Mouse (Mus musculus): Measurements from ENCODE around the gene Tas2r106. TPM values are rescaled to one million over a fixed set of nuclear protein-coding genes. Genes with fewer than 3 reads are reported as not detected.

Tas2r106 gene
- not detected in 2 replicates for polyA plus RNA-seq (2015; fragmentation: Nextera tagmentation; extraction: Ambion mirVana)

DNA sequence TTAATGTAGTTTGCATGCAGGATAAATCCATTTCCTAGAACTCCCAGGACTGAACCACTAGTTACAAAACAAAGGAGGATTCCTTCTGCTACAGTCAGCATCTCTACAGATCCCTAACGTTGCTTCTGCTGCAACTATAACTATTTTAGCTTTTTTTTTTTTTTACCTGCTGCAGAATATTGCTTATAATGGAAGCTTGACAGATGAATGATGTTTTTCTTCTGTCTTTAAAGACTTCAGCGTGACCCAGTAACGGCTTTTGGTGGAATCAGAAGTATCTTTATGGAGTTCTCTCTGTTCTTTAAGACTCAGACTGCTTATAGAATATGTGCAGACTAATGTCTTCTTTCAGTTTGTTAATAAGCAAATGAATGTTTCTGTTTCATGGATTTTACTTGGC, at the start of gene Tas2r106:
TSS of gene Tas2r106 (minus strand) at position 101 of the 400 bp plus-strand sequence.
- Histone ChIP-seq H3K27me3 (no peaks in the 10 kb centered on the region), H3K4me3 (replicated peaks) (no peak within 1 kb of the TSS), H3K9ac (no peak within 1 kb of the TSS), H3K4me2 (no peak within 1 kb of the TSS), H3K4me1 (no peaks in the 10 kb centered on the region), H3K36me3 (no peaks in the 10 kb centered on the region), H3K9me3 (replicated peaks) (peaks cover 3% of the 10 kb centered on the region; the same call in 1 of the 2 replicates), H3K27ac (no peak within 1 kb of the TSS)
- 74% methylated on average over 3 of the region's 3 CpGs for WGBS
- no peak for ATAC-seq (replicated peaks; ENCODE audit: low FRiP score)

DNA sequence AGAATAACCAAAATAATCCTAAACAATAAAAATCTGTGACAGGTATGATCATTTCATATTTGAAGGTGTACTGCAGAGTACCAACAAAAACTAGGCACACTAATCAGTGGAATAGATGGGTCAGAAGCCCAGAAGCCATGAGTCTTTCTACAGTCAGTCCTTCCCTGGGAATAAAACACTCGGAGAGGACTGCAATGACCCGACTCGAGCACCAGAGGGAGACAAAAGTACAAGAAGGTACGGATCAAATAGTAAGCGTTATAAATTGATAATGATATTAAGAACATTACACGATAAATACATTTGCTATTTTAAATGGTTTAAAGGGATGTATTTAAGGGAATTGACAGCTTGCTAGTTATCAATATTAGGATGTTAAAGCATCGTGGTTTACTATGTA, 34.1 kb upstream of the Tas2r106 start:
- Histone ChIP-seq H3K27me3 (no peaks in the 10 kb centered on the region), H3K4me3 (replicated peaks) (no peak overlapping the region), H3K4me1 (no peaks in the 10 kb centered on the region), H3K9ac (no peak overlapping the region), H3K27ac (no peak overlapping the region), H3K36me3 (no peaks in the 10 kb centered on the region), H3K4me2 (no peak overlapping the region), H3K9me3 (replicated peaks) (0 out of 2 replicates have a peak, but pooled peaks cover 3% of the 10 kb centered on the region)
- no peak for ATAC-seq (replicated peaks; ENCODE audit: low FRiP score)
- WGBS = 52% methylated on average over 7 of the region's 7 CpGs

DNA sequence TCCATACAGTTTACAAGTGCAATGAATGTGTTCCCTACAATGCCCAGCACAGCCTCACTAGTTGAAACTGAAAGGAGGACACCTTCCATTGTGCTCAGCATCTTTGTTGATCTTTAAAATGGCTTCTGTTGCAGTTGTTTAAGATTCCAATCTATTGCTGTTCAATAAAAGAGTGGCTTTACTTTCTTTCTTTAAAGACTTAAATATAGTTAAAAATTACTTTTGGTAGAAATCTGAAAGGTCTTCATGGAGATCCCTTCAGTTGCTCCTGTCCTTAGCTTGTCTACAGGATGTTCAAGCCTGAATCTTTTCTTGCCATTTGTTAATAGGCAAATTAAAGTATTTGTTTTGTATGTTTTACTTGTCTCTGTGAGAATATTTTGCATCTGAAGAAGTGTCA, 11.3 kb upstream of the Tas2r106 start, which contains the start of gene Tas2r114:
TSS of gene Tas2r114 (minus strand) at position 101 of the 400 bp plus-strand sequence.
- Histone ChIP-seq H3K27me3 (no peaks in the 10 kb centered on the region), H3K4me2 (no peak within 1 kb of the TSS), H3K4me1 (no peaks in the 10 kb centered on the region), H3K27ac (no peak within 1 kb of the TSS), H3K36me3 (no peaks in the 10 kb centered on the region), H3K9ac (no peak within 1 kb of the TSS), H3K9me3 (replicated peaks) (peaks cover 7% of the 10 kb centered on the region; the same call in 1 of the 2 replicates), H3K4me3 (replicated peaks) (no peak within 1 kb of the TSS)
- ATAC-seq (replicated peaks; ENCODE audit: low FRiP score) = no peak

DNA sequence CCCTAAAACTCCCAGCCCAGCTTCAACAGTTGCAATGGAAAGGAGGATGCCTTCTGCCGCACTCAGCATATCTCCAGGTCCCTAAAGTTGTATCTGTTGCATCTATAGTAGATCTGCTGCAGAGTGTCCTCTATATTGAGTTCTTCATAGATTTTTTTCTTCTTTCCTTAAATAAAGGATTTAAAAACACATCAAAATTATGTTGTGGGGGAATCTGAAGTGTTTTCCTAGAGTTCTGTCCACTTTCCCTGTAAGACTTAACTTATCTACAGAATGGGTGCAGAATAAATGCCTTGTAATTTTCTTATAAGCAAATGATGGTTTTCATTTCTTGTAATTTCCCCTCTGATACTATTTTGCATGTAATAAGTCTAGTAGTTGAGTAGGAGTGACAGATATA, 8.7 kb upstream of the Tas2r106 start, which contains the start of gene Tas2r105:
TSS of gene Tas2r105 (minus strand) at position 101 of the 400 bp plus-strand sequence.
- 70% methylated on average over 1 of the region's 1 CpGs for WGBS
- no peaks in the 10 kb centered on the region for H3K4me1 ChIP-seq
- no peak within 1 kb of the TSS for H3K27ac ChIP-seq
- peaks cover 11% of the 10 kb centered on the region; the same call in 1 of the 2 replicates for H3K9me3 ChIP-seq (replicated peaks)
- no peak within 1 kb of the TSS for H3K4me3 ChIP-seq (replicated peaks)
- no peak within 1 kb of the TSS for H3K9ac ChIP-seq
- no peaks in the 10 kb centered on the region for H3K27me3 ChIP-seq
- H3K4me2 ChIP-seq = no peak within 1 kb of the TSS
- no peak for ATAC-seq (replicated peaks; ENCODE audit: low FRiP score)
- H3K36me3 ChIP-seq = no peaks in the 10 kb centered on the region

DNA sequence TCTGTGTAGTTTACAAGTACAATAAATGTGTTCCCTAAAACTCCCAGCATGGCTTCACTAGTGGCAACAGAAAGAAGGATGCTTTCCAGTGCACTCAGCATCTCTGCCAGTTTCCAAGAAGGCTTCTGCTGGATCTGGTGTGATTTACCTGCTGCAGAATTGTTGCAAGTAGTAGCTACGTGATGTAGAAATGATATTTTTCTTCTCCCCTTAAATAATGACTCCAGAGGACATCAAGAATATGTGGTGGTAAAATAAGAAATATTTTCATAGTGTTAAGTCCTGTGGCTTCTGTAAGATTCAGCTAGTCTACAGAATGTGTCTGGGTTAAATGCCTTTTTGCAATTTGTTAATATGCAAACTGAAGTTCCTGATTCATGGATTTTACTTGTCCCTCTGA, 7.0 kb upstream of the Tas2r106 start, which contains the start of gene Tas2r104:
TSS of gene Tas2r104 (minus strand) at position 101 of the 400 bp plus-strand sequence.
- 76% methylated on average over 1 of the region's 1 CpGs for WGBS
- no peak within 1 kb of the TSS for H3K4me3 ChIP-seq (replicated peaks)
- no peak within 1 kb of the TSS for H3K4me2 ChIP-seq
- no peaks in the 10 kb centered on the region for H3K27me3 ChIP-seq
- H3K9ac ChIP-seq = no peak within 1 kb of the TSS
- no peak within 1 kb of the TSS for H3K27ac ChIP-seq
- H3K36me3 ChIP-seq = no peaks in the 10 kb centered on the region
- peaks cover 7% of the 10 kb centered on the region; the same call in 1 of the 2 replicates for H3K9me3 ChIP-seq (replicated peaks)
- H3K4me1 ChIP-seq = no peaks in the 10 kb centered on the region
- no peak for ATAC-seq (replicated peaks; ENCODE audit: low FRiP score)

DNA sequence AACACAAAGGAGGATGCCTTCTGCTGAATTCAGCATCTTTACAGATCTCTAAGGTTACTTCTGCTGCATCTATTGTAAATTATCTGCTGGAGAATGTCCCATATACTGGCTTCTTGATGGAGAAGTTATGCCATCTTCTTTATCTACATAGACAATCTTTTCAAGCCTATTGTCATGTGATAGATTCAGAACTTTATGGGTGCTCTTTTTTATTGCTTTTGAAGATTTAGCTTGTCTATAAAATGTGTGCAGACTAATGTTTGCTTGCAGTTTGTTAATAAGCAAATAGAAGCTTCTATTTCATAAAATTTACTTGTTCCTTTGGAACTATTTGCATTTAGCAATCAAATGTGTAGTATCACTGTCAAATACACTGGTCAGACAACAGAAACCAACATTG, 18.6 kb downstream of the Tas2r106 start, which contains the start of gene Tas2r107:
TSS of gene Tas2r107 (minus strand) at position 101 of the 400 bp plus-strand sequence.
- Histone ChIP-seq H3K27me3 (no peaks in the 10 kb centered on the region), H3K27ac (no peak within 1 kb of the TSS), H3K9me3 (replicated peaks) (no peaks in the 10 kb centered on the region), H3K4me1 (no peaks in the 10 kb centered on the region), H3K4me3 (replicated peaks) (no peak within 1 kb of the TSS), H3K4me2 (no peak within 1 kb of the TSS), H3K36me3 (no peaks in the 10 kb centered on the region), H3K9ac (no peak within 1 kb of the TSS)
- no peak for ATAC-seq (replicated peaks; ENCODE audit: low FRiP score)

DNA sequence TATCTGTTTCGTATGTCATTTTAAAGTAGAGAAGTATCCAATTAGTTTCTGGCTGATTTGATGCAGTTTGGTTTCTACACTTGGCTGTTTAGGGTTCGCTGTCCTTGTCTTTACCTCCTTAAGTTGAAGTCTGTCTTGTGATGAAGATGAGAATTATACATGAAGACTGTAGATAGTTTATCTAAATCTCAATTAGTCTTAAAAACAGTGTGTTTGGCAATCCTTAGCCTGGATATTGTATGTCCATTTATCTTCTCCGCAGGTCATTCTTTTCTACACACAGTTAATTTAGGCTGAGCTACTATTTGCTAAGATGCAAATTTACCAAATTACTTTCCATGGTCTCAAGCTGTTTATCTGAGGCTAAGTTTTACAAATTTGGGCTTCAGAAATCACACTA, 47.9 kb downstream of the Tas2r106 start, which contains the start of gene Tas2r130:
TSS of gene Tas2r130 (minus strand) at position 101 of the 400 bp plus-strand sequence.
- Histone ChIP-seq H3K4me3 (replicated peaks) (no peak within 1 kb of the TSS), H3K4me2 (no peak within 1 kb of the TSS), H3K9ac (no peak within 1 kb of the TSS), H3K4me1 (no peaks in the 10 kb centered on the region), H3K9me3 (replicated peaks) (no peaks in the 10 kb centered on the region), H3K27me3 (no peaks in the 10 kb centered on the region), H3K27ac (no peak within 1 kb of the TSS), H3K36me3 (no peaks in the 10 kb centered on the region)
- ATAC-seq (replicated peaks; ENCODE audit: low FRiP score) = no peak
- WGBS = 86% methylated on average over 3 of the region's 3 CpGs

Other genes with a start within 250 kb of the Tas2r106 start
- not detected in 2 replicates for gene 5430401F13Rik, start 192.5 kb downstream of the Tas2r106 start, polyA plus RNA-seq (2015; fragmentation: Nextera tagmentation; extraction: Ambion mirVana)
- gene Gm6619, start 192.5 kb downstream of the Tas2r106 start, polyA plus RNA-seq (2015; fragmentation: Nextera tagmentation; extraction: Ambion mirVana) = not detected in 2 replicates
- gene Tas2r130, start 48.0 kb downstream of the Tas2r106 start, polyA plus RNA-seq (2015; fragmentation: Nextera tagmentation; extraction: Ambion mirVana) = not detected in 2 replicates
- gene Tas2r107, start 18.7 kb downstream of the Tas2r106 start, polyA plus RNA-seq (2015; fragmentation: Nextera tagmentation; extraction: Ambion mirVana) = not detected in 2 replicates
- not detected in 2 replicates for gene Tas2r104, start 6.9 kb upstream of the Tas2r106 start, polyA plus RNA-seq (2015; fragmentation: Nextera tagmentation; extraction: Ambion mirVana)
- not detected in 2 replicates for gene Tas2r105, start 8.6 kb upstream of the Tas2r106 start, polyA plus RNA-seq (2015; fragmentation: Nextera tagmentation; extraction: Ambion mirVana)
- gene Tas2r114, start 11.2 kb upstream of the Tas2r106 start, polyA plus RNA-seq (2015; fragmentation: Nextera tagmentation; extraction: Ambion mirVana) = not detected in 2 replicates